Mouse (Mus musculus): ENCODE measurements around the gene Olfr1329.
"Not testable (repeated sequence)": the region's sequence is repeated elsewhere in the genome, so short reads cannot be mapped to it uniquely, and the experiment has no call there.

The Olfr1329 gene

DNA sequence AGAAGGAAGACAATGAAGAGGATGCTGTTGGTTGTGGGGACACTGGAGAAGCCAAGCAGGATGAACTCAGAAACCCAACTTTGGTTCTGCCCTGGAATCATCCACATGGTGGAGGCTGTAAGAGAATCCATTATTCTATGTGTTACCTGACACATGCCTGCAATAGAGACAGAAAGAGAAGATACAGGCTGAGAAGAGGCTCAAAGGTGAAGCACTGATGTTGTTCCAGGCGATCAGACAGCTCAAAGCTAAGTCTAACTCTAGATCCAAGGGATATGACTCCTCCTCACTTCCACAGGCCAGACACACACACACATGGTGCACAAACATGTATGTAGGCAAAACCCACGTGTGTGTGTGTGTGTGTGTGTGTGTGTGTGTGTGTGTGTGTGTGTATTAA lies at the start of gene Olfr1329:
TSS of gene Olfr1329 (minus strand) at position 101 of the 400 bp plus-strand sequence.
- not testable (repeated sequence) for DNase-seq (ENCODE audit: low spot score in 2 of 2)

DNA sequence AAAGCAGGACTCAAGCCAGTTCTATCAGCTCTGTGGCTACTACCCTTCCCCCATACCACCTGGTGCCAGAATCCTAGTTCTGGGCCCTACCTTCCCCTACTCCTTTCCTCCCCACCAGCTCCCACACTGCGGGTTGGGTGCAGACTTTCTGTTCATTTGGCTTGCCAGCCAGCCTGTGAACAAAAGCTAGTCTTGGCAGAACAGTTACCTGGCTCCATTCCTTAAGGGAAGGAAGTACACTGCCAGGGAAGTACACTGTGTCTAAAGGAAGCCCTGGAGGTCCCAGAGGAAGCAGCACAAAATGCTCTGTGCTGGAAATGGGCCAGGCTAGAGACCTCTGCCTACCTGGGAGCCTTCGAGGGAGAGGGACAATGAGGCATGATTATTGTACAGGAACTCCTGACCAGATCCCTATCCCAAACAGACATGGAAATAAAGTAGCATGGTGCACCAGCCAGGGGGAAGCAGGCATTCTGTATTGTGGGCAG lies 43.9 kb upstream of the Olfr1329 start, which contains the start of gene Lao1:
TSS of gene Lao1 (plus strand) at position 438 of the 488 bp plus-strand sequence.
- no peak for DNase-seq (ENCODE audit: low spot score in 2 of 2)

GRCm38 (mm10) chr4:118958812-118959211 lies 41.5 kb upstream of the Olfr1329 start:
- no peak for DNase-seq (ENCODE audit: low spot score in 2 of 2)

- DNase-seq (ENCODE audit: low spot score in 2 of 2), result no peak
Measured at GRCm38 (mm10) chr4:118938512-118938911, 21.2 kb upstream of the Olfr1329 start, which contains the start of gene Olfr1328. Gene Olfr1328, minus strand, starts transcription at chr4:118938612.

GRCm38 (mm10) chr4:118931326-118931725 lies 14.1 kb upstream of the Olfr1329 start:
- not testable (repeated sequence) for DNase-seq (ENCODE audit: low spot score in 2 of 2)

DNA sequence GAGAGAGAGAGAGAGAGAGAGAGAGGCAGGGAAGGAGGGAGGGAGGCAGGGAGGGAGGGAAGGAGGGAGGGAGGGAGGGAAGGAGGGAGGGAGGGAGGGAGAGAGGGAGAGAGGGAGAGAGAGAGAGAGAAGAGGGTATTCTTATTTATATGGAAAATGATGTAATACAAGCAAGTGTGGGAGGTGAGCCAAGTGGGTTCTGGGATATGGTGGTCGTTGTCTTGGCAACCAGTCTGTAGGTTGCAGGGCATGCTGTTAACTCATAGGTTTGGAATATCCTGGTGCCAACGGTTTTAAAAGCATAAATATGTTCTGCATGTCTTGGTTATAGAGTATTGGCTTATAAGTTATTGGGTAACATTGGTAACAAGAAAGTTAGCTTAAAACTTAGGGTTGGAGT lies 15.3 kb downstream of the Olfr1329 start:
- no peak for DNase-seq (ENCODE audit: low spot score in 2 of 2)

DNA sequence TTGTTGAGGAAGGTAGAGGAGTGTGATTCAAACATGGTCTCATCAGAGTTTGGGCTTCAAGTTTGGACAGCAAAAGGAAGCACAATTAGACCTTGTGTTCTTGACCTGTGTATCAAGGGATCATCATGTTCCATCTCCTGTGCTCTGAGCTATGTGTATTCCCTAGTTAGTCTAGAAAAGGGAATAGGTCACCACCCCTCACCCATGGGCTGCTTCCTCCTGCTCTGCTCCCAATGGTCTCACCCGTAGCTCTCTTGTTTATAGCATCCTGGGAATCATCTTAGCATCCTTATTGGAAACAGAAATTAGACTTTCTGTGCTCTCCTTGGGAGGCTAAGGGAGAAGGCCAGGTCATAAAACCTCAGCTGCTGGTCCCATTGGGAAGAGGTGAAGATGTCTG lies 29.0 kb downstream of the Olfr1329 start, which contains the start of gene Olfr1330:
TSS of gene Olfr1330 (plus strand) at position 301 of the 400 bp plus-strand sequence.
- no peak for DNase-seq (ENCODE audit: low spot score in 2 of 2)

DNA sequence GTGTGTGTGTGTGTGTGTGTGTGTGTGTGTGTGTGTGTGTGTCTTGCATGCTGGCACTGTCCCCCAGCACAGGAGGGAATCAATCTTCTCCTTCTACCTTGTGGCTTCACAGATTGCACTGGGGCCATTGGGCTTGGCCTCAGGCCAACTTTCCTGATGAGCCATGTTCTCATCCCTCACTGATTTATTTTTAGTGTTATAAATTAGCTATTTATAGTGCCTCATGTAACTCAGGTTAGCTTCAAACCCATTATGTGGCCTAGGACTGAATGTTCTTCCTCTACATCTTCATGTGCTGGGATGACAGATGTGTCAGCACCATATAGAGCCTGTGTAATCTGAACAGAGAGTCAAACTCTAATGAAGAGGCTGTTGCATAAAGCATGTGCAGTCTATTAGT lies 49.7 kb downstream of the Olfr1329 start:
- DNase-seq (ENCODE audit: low spot score in 2 of 2), result no peak
